Mouse (Mus musculus): ENCODE data around the gene Dlgap3.

Dlgap3 gene

DNA sequence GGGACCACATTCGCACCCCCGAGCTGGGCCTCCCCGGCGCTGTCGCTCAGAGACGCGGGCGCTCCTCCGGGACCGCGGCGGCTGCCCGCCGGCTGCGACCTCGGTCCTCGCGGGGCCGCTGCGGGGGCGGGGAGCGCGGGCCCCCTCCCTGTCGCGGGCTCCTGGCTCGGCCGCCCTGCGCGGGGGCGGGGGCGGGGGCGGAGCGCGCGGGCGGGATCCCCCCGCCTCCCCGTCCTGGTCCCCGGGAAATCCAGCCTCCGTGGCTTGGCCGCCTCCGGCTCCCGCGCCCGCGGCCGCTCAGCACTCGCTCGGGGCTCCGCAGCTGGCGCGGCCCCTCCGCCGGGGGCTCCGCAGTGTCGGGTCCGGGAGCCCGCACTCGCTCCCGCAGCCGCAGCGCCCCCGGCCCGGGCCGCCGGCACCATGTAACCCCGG, at the start of gene Dlgap3:
Gene Dlgap3 (plus strand): TSS at position 291 of the 432 bp plus-strand sequence.
- in situ Hi-C loops (cut with MboI, MseI) = no loop called here

DNA sequence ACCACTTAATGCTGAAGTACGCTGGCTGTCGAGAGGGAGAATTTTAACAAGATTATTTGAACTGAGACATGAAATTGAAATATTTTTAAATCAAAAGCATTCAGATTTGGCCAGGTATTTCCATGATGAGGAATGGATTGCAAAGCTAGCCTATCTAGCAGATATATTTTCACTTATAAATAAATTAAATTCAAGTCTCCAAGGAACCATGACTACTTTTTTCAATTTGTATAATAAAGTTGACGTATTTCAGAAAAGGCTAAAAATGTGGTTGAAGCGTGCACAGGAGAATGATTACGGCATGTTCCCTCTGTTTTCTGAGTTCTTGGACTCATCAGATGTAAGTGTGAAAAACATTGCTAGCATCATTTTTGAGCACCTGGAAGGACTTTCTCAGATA, 45.6 kb upstream of the Dlgap3 start, which contains the start of gene Tmem35b:
Gene Tmem35b (plus strand): TSS at position 301 of the 400 bp plus-strand sequence.
- in situ Hi-C loops (cut with MboI, MseI) = no loop called here

DNA sequence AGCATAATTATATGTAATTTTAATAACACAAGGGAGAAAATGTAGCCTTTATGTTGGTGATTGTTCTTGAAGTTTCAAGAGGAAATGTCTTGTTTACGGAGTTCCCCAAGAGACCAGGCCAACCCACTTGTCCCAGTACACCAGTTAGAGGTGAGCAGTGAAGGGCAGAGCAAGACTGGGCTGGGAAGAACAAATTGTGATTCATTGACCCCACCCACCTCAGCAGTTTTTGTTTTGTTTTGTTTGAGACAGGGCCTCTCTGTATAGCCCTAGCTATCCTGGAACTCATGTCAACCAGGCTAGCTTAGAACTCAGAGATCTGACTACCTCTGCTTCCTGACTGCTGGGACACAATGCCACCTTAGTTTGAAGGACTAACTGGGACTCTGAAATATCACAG, 44.7 kb upstream of the Dlgap3 start:
- in situ Hi-C loops (cut with MboI, MseI) = no loop called here

DNA sequence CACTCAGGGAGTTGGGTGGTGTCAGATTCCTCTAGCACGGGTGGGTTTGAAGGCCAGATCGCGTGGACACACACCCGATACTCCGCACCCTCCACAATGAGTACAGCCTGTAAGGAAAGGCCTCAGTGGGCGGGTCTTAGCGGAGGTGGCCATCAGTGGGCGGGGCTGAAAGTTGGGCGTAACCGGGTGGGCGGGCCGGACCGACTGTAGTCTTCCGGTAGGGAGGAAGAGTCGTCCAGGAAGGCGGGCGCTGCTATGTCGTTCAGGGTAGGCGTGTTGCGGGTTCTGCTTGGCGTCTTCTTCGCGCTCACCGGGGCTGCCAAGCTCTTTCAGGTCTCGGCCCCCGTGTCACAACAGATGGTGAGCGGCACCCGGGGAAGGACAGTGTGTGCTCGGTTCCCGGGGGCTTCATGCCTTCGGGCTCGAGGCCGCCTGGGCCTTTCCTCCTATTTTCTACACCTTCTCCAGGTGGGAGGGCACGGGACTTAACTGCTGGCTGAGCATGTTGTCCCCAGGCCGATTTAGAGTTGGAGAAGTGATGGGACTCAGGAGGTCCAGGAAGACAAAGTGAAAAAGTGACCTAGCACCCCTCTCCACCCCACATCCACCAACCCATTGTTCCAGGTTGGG, 43.1 kb upstream of the Dlgap3 start:
- in situ Hi-C loops (cut with MboI, MseI) = no loop called here

DNA sequence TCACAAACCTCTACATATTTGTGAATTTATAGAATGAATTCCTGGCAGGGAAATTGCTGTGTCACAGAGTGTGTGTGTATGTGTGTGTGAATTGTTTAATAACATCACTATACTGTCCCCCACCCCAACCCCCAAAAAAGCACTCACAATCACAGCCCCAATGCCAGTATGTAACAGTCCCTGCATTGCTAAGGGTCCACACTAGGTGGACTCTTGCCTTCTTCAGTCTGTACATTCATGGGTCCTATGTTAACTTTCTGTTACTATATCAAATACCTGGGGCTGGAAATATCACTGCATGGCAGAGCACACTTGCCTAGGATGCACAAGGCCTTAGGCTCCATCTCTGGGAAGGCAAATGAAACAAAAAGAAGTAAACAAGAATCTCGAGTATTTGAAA, 34.3 kb upstream of the Dlgap3 start:
- in situ Hi-C loops (cut with MboI, MseI) = no loop called here

DNA sequence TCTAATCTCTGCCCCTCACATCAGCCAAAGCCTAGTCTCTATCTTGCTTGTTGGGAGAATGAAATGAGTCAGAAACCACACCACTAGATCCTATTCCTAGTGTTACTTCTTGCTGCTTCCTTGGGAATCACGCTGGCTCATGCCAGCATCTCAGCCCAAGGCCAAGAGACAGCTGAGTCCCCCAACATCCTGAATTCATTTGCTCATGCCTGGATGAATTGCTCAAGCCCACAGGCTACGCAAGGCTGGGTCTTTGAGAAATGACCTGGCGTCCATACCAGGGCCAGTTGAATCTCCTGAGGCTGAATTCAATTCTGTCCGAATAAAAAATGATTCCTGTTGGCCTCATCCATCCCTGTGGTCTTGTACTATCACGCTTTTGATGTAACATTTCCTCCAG, 31.4 kb upstream of the Dlgap3 start:
- in situ Hi-C loops (cut with MboI, MseI) = no loop called here

DNA sequence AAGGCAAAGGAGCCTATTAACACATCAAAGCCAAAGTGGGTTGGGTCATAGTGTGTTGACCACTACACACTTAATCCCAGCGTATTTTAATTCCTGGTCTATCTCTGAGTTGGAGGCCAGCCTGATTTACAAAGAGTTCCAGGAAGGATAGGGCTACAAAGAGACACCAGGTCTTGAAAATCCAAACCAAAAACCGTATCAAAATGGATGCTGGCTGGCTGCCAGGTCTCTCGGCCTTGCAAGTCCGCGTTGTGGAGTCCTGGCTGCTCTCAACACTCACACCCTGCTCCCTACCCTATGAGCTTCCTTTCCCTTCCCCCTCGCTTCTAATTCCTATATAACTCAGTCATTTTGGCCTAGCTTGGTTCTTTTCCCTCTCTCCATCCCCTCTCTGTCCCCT, 30.5 kb upstream of the Dlgap3 start:
- in situ Hi-C loops (cut with MboI, MseI) = no loop called here

DNA sequence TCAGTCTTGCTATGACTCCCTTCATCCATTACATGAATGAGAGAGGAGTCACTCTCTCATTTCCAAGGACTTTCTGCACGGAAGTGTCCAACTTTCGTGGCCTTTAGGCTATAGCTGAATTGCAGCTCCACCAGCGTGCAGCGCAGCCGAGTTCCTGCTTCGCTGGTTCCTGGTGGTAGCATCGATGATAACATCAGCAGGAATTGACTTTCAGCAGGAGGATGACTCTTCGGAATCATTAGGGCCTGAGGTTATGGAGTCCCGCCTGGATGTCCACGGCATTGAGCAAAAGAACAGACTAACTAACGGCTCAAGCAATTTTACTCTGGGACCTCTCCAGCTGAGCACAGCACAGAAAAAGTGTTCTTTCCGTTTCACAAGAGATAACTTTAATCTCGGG, 19.0 kb upstream of the Dlgap3 start:
- in situ Hi-C loops (cut with MboI, MseI) = no loop called here

DNA sequence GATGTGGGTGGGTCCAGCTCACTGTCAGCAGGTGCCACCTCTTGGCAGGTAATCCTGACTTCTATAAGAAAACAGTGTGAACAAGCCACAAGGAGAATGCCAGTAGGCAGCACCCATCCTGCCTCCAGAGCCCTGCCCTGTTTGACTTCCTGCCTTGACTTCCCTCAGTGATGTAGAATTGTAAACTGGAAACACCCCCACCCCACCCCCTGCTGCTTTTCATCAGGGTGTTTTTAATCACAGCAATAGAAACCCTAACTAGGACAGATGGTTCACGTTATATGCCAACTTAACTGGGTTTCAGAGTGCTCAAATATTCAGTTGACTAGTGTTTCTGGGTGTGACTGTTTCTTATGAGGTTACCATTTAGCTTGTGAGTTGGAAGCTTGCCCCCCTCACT, 15.7 kb upstream of the Dlgap3 start:
- in situ Hi-C loops (cut with MboI, MseI) = no loop called here

DNA sequence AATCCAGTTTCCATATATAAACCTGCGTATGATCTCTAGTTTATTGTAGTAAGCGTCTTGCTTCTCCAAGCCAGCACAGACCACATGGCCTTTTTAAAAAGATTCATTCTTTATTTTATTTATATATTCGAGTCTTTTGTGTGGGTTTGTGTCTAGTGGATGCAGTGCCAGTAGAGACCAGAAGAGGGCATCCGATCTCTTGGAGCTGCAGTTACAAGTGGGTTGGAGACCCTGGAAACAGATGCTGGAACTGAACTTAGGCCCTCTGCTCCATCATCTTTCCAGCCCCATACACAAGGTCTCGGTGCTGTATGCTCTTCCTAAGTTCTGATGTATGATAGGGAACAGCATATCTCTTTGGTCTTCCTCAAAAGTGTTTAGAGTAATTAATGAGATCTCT, 13.2 kb upstream of the Dlgap3 start:
- in situ Hi-C loops (cut with MboI, MseI) = no loop called here

DNA sequence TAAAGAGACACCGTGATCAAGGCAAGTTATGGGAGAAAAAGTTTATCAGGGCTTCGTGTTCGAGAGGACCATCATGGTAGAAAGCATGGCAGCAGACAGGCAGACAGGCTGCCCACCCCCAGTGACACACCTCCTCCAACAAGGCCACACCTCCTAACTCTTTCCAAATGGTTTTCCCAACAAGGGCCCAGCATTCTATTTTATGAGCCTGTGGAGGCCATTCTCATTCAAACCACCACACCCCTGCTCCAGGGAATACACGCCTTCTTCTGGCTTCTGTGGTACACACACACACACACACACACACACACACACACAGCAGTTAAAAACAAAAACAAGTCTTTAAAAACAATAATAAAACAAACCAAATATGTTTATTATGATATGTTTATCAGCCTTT, 11.3 kb upstream of the Dlgap3 start:
- in situ Hi-C loops (cut with MboI, MseI) = no loop called here

DNA sequence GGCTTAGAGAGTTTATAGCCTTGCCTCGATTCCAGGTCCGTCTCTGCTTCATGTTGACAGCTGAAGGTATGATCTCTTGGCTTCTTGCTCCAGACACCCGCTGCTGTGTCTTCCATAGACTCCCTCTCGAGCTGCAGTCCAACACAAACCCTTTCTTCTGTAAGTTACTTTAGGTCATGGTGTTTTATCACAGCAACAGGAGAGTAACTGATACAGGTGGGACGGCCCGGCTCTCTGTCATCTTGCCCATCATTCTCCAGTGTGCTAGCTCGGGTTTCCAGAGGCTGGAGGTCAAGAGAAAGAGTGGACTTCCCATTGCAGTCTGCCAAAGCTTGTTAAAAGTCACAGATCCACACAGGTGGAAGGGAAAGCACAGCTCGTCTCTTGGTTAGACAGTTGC, 5.1 kb upstream of the Dlgap3 start:
- in situ Hi-C loops (cut with MboI, MseI) = no loop called here

DNA sequence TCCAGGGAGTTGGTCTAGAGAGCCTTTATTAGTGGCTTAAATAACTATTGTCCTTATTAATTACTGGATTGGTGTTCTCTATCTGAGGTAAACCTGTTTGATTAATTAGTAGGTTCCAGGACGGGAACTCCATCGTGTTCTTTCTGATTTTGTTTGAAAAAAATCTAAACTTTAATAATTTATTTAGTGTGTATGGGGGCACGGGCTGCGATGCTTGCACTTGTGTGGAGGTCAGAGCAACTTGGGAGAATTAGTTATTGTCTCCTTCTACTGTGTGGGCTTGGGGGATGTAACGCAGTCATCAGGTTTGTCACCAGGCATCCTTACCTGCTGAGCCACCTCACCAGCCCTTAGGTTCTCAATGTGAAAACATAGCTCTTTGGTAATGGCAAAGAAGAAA, 1.9 kb upstream of the Dlgap3 start:
- in situ Hi-C loops (cut with MboI, MseI) = no loop called here

DNA sequence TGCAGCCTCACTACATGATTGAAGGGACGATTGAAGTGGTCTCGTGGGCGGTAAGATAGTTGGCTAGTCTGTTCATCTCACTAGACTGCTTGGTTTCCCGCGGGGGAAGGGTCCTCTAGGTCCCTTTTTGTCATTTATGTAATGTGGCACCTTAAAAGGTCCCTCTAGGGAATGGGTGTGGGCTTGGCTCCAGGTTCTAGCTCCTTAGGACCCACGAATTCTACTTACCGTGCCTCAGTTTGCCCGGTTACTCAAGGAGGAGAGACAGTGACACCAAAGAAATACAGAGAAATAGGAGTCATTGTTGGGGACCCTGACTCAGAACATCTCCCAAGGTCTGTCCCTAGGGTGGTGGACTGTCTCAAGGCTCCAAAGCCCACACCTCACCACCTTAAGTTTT, 1.3 kb upstream of the Dlgap3 start:
- in situ Hi-C loops (cut with MboI, MseI) = no loop called here

DNA sequence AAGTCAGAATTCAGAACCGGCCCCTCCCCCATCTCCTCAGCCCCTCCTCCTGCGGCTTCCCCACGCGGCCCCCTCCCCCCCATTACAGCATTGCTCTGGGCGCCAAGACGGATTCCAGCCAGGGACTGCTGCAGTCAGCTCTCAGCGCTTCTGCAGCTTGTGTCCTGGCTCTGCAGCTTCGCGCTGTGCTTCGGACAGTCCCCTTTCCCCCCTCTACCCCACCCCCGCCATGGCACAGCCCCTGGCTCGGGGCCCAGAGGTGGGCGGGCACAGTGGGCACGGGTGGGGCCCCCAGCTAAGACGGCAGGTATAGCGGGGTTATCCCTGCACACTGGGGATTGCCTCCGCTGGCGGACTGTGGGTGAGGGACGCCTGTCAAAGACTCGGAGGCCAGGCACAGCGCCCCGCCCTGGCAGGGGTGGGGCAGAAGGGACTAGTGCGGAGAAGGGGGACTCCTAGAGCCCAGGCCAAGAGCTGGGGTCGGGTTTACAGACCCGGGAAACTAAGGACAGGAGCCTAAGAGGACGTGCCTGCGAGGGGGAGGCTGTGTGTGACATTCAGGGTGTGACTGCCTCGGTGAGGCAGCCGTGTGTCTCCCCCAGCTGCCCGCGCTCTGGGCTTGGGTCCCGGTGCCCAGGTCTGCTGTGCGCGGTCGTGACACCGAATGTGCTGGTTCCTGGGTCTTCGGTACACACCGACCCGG, 642 bp upstream of the Dlgap3 start:
- in situ Hi-C loops (cut with MboI, MseI) = no loop called here

DNA sequence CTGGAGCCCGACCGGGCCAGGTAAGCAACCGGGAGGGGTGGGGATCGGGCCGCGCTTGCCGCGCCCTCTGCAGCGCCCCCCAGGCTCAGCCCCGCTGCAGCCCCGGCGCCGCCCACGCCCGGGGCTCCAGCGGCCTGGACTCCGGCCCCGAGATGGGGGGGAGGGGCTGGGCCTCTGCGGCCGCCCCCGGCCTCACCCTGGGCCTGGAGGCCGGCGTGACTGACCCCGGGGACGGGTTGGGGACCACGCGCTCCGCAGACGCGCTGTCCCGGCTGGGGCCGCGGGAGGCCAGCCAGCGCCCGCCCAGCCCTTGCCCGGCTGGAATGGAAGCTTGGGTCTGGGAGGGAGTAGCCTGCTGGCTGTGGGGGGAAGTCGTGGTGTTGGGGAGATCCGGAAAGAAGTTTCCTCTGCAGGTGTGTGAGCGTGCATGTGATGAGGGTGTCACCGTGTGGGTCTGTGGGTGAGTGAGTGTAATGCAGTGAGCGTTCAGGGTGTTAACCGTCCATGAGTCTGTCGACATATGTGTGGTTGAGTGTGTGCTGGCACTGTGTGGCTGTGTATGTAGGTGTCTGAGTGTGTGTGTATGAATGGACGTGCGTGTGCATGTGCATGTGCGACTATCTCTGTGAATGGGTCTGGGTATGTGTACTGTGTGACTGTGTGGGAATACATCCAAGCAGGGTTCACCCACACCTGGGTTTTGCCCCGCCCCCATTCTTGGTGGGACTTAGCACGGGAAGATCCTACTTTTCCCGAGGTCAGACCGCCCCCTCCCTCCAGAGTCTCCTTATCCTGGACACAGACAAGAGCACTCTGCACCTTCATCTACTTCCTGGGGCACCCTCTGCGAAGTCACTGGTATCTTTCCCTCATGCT, 580 bp downstream of the Dlgap3 start:
- in situ Hi-C loops (cut with MboI, MseI) = no loop called here

DNA sequence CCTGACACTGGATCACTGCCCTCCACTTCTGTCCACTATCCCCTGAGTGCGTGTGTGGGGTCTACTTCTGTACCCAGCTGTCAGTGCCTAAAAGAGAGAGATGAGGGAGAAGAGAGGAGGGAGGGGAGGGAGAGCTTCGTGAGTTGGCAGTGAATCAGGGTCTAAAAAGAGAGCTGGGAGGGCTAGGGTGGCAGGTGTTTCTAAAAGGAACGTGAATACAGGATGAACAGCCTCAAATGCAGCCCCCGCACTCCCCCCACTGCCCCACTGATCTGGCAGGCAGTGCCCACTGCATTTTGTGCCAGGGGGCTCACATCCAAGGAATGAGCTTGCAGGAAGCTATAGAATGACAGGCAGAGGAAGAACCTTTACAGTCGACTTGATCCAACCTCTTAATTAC, 1.9 kb downstream of the Dlgap3 start:
- in situ Hi-C loops (cut with MboI, MseI) = no loop called here

DNA sequence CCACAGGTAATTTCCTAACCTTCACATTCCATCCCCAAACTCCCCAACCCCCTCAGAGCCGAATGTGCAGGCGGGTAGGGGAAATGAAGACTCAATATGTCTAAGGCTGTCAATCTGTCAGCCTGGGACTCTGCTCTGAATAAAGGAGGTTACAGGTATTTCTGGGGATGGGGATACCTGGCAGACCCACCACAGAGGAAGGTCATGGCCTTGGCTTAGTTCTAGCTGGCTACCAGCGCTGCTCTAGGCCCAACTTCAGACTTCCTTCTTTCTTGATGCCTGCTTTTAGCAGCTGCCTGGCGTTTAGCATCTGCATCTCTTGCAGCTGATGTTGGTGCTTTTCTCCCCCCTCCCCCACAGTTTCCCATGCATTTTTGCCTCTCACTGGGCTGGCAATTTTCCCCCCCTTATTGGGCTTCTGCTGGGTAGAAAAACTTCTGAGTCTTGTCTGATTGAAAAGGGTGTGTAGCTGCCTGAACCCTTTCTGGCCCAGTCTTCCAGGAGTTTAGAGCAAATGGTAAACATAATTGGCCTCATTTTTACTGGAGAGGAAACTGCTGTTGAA, 2.4 kb downstream of the Dlgap3 start:
- in situ Hi-C loops (cut with MboI, MseI) = no loop called here

DNA sequence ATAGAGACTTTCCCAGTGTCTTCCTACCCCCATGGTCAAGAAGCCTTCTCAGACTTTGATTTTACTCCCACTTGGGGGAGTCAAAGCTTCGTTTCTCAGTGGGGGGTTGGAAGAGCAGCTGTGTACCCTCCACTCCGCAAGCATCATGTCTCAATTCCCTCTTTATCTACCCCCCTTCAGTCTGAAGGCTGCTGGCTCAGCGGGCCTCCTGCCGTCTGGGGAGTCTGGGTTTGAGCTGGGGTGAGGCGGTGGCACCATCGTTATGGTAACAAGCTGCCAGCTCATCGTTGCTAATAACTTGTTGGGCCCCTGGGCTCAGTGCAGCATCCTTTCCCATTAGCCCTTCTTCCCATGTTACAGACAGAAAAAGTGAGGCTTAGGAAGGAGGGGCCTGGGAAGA, 3.1 kb downstream of the Dlgap3 start:
- in situ Hi-C loops (cut with MboI, MseI) = no loop called here

DNA sequence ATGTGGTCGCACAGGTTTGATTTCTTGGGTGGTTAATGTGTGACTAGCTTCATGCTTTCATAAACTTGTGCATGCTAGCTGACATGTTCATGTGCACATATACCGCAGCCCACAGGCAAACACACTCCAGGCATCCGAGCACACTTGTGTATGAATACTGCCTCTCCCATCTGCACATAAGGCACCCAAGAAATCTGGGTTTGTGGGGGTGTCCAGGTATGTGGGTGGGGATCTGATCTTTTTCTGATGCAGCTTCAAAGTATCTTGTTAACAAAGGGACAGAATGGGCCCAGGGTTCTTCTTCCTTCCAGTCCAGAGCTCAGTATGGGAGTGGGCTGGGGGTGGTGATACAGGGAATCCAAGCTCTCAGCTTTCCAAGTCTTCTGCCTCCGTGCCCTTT, 3.6 kb downstream of the Dlgap3 start:
- in situ Hi-C loops (cut with MboI, MseI) = no loop called here

DNA sequence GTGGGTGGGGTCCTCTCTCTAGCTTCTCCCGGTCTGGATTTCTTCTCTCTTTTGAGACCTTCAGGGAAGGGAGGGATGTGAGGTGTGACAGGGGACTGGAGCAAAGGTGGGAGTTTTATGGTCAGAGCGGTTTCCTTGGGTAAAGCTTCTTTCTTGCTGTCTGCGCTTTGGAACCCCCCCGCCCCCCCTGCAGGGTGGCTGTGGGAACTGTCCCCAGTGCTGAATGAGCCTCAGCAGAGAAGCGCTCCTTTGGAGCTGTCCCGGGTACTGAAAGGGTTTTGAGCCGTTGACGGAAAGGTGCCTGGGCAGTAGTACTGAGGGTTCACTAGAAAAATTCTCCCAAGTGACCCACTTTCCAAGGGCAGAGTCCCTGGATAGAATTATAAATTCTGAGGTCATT, 4.5 kb downstream of the Dlgap3 start:
- in situ Hi-C loops (cut with MboI, MseI) = no loop called here

All from regulatory T cell (primary cell).